ENCODE assay signal across 17 mouse cellular contexts in genomic region chr14:72175751-72176150, GRCm38 (mm10).
"Had no signal": no experiment of that assay in that cellular context is flagged by ENCODE, and none has a peak within 500 bp of the region (broad histone marks: within the 10 kb centered on the region; RNA-seq: fewer than 3 reads in every experiment).

No protein-coding gene starts in this region.

- DNase-seq: lung, adult 2 months; lung, postnatal 14 days; lung, postnatal 36 days; right cerebral cortex, postnatal 14 days; thymus, adult 2 months; thymus, postnatal 25 days; thymus, postnatal 4 days had no signal

- ATAC-seq: lung, postnatal 0 days; midbrain, embryonic 13.5 days; midbrain, embryonic 15.5 days had no signal

- H3K36me3 ChIP-seq: lung, embryonic 15.5 days; midbrain, embryonic 13.5 days; midbrain, embryonic 15.5 days; neural tube, embryonic 12.5 days; stomach, embryonic 15.5 days had no signal

- H3K4me2 ChIP-seq: lung, embryonic 15.5 days; midbrain, embryonic 11.5 days; midbrain, embryonic 13.5 days; midbrain, embryonic 15.5 days; neural tube, embryonic 12.5 days; stomach, embryonic 15.5 days had no signal

- H3K4me3 ChIP-seq: lung, embryonic 15.5 days; megakaryocyte, embryonic 14.5 days; midbrain, embryonic 13.5 days; midbrain, embryonic 15.5 days; neural tube, embryonic 12.5 days; stomach, embryonic 15.5 days had no signal

- H3K4me1 ChIP-seq: lung, embryonic 15.5 days; megakaryocyte, embryonic 14.5 days; midbrain, embryonic 13.5 days; midbrain, embryonic 15.5 days; neural tube, embryonic 12.5 days; stomach, embryonic 15.5 days had no signal

- H3K9me3 ChIP-seq: lung, embryonic 15.5 days; midbrain, embryonic 13.5 days; midbrain, embryonic 15.5 days; neural tube, embryonic 12.5 days; stomach, embryonic 15.5 days had no signal

- H3K9ac ChIP-seq: lung, embryonic 15.5 days; midbrain, embryonic 13.5 days; midbrain, embryonic 15.5 days; neural tube, embryonic 12.5 days; stomach, embryonic 15.5 days had no signal

- H3K27ac ChIP-seq: lung, embryonic 15.5 days; macrophage; midbrain, embryonic 13.5 days; midbrain, embryonic 15.5 days; neural tube, embryonic 12.5 days; stomach, embryonic 15.5 days; stomach, postnatal 0 days had no signal

- H3K27me3 ChIP-seq: lung, embryonic 15.5 days; midbrain, embryonic 13.5 days; midbrain, embryonic 15.5 days; neural tube, embryonic 12.5 days; stomach, embryonic 15.5 days had no signal
